Mouse (Mus musculus) MEL (cell line): ENCODE results near the gene Gtpbp8.

Experiments used
- CTCF ChIP-seq, 3 experiments: IDR thresholded peaks in 2 of 3; conservative IDR thresholded peaks in 1 of 3; 2 replicates each; pipeline ENCODE4 v1.5.1; 2011 to 2012; ENCODE audit warnings: low read length in 3 of 3, low read depth in 2 of 3, mild to moderate bottlenecking in 2 of 3, improper control_type of control experiment in 1 of 3, inconsistent platforms in 1 of 3, mixed read lengths in 1 of 3, moderate library complexity in 1 of 3; ENCODE audit not compliant: control insufficient read depth in 1 of 3, insufficient read depth in 1 of 3, poor library complexity in 1 of 3, severe bottlenecking in 1 of 3
- E2F4 ChIP-seq: IDR thresholded peaks from 2 replicates; pipeline ENCODE4 v1.6.1; 2011; ENCODE audit warnings: low read depth, low read length, improper control_type of control experiment, borderline replicate concordance
- EP300 ChIP-seq, 2 experiments: IDR thresholded peaks; 2 replicates each; pipeline ENCODE4 v1.6.1; 2011; ENCODE audit warnings: improper control_type of control experiment in 2 of 2, low read length in 2 of 2, low read depth in 1 of 2, mild to moderate bottlenecking in 1 of 2
- GABPA ChIP-seq: IDR thresholded peaks from 2 replicates; pipeline ENCODE4 v1.6.1; 2012; ENCODE audit warnings: low read depth, mild to moderate bottlenecking, inconsistent platforms, low read length, improper control_type of control experiment, moderate library complexity
- GATA1 ChIP-seq: IDR thresholded peaks from 2 replicates; pipeline ENCODE4 v1.6.1; 2011; ENCODE audit warnings: low read depth, low read length, improper control_type of control experiment
- JUND ChIP-seq: IDR thresholded peaks from 2 replicates; pipeline ENCODE4 v1.6.1; 2011; ENCODE audit warnings: low read depth, mild to moderate bottlenecking, improper control_type of control experiment, low read length
- MAFK ChIP-seq: IDR thresholded peaks from 2 replicates; pipeline ENCODE4 v1.6.1; 2011; ENCODE audit warnings: low read depth, mild to moderate bottlenecking, low read length, improper control_type of control experiment, borderline replicate concordance
- POLR2A ChIP-seq, 2 experiments: IDR thresholded peaks; 2 replicates each; pipeline ENCODE4 v1.6.1; 2011 to 2012; ENCODE audit warnings: low read length in 2 of 2, mild to moderate bottlenecking in 2 of 2, control low read depth in 1 of 2, improper control_type of control experiment in 1 of 2, low read depth in 1 of 2, moderate library complexity in 1 of 2; ENCODE audit not compliant: control insufficient read depth in 1 of 2, insufficient read depth in 1 of 2, poor library complexity in 1 of 2
- RAD21 ChIP-seq: IDR thresholded peaks from 2 replicates; pipeline ENCODE4 v1.6.1; 2011; ENCODE audit warnings: mild to moderate bottlenecking, low read depth, low read length, improper control_type of control experiment
- UBTF ChIP-seq: IDR thresholded peaks from 2 replicates; pipeline ENCODE4 v1.6.1; 2012; ENCODE audit warnings: low read depth, mild to moderate bottlenecking, inconsistent platforms, low read length, improper control_type of control experiment, moderate library complexity, borderline replicate concordance; ENCODE audit not compliant: insufficient read depth
- USF2 ChIP-seq, 2 experiments: IDR thresholded peaks; 2 replicates each; pipeline ENCODE4 v1.6.1; 2011 to 2012; ENCODE audit warnings: improper control_type of control experiment in 2 of 2, low read length in 2 of 2, borderline replicate concordance in 1 of 2, inconsistent platforms in 1 of 2, low read depth in 1 of 2, mild to moderate bottlenecking in 1 of 2; ENCODE audit not compliant: insufficient read depth in 1 of 2
- ZMIZ1 ChIP-seq: IDR thresholded peaks from 2 replicates; pipeline ENCODE4 v1.6.1; 2012; ENCODE audit warnings: low read depth, mild to moderate bottlenecking, inconsistent platforms, low read length, improper control_type of control experiment, moderate library complexity

GRCm38 (mm10) chr16:44745471-44745865 lies 695 bp downstream of the Gtpbp8 start:
- TF ChIP-seq CTCF (IDR thresholded peaks at IDR 0.05 in 2 of 3, conservative IDR thresholded peaks at IDR 0.05 in 1 of 3; ENCODE audit: control insufficient read depth in 1 of 3, insufficient read depth in 1 of 3, low read depth in 2 of 3, low read length in 3 of 3, poor library complexity in 1 of 3, severe bottlenecking in 1 of 3) (no peak), POLR2A (IDR thresholded peaks at IDR 0.05; ENCODE audit: control insufficient read depth in 1 of 2, insufficient read depth in 1 of 2, low read depth in 1 of 2, low read length in 2 of 2, poor library complexity in 1 of 2) (no peak), RAD21 (no peak), EP300 (IDR thresholded peaks at IDR 0.05; ENCODE audit: low read depth in 1 of 2, low read length in 2 of 2) (no peak), USF2 (IDR thresholded peaks at IDR 0.05; ENCODE audit: borderline replicate concordance in 1 of 2, insufficient read depth in 1 of 2, low read depth in 1 of 2, low read length in 2 of 2) (no peak), GABPA (no peak), GATA1 (no peak), JUND (no peak), ZMIZ1 (no peak), UBTF (no peak), E2F4 (no peak), MAFK (no peak)
